Mouse (Mus musculus) stomach, postnatal 0 days (tissue): Measurements from ENCODE around the gene Iqce.

Experiments
- CTCF ChIP-seq: IDR thresholded peaks from 2 replicates; pipeline ENCODE4 v1.5.1; 2016; ENCODE audit warnings: antibody characterized with exemption, low read depth, mild to moderate bottlenecking, moderate library complexity
- EP300 ChIP-seq: optimal IDR thresholded peaks from 2 replicates; pipeline ENCODE3; 2016; ENCODE audit warnings: antibody characterized with exemption

GRCm38 (mm10) chr5:140644702-140645201, 57.4 kb downstream of the Iqce start:
- TF ChIP-seq CTCF = no peak
- TF ChIP-seq EP300 = no peak
